Mouse (Mus musculus) neural tube, embryonic 13.5 days (tissue): ENCODE results near the gene Vipr1. TPM values are rescaled to one million over a fixed set of nuclear protein-coding genes. Genes with fewer than 3 reads are reported as not detected.

ENCODE experiments used
- ATAC-seq: fragments of 200-750 bp; cut with Nextera tagmentation; 2 replicates; pipeline ENCODE4 v1.8.0; 2017; ENCODE audit warnings: low read depth, mild to moderate bottlenecking, moderate TSS enrichment, moderate library complexity
- H3K27ac ChIP-seq: fragments of 300-500 bp; sonication (generic); replicated peaks from 2 replicates; pipeline ENCODE4 v1.5.1; 2015; ENCODE audit warnings: moderate library complexity, mild to moderate bottlenecking, inconsistent platforms
- H3K27me3 ChIP-seq: fragments of 300-500 bp; sonication (generic); 2 replicates; pipeline ENCODE4 v1.6.1; 2015; ENCODE audit warnings: mild to moderate bottlenecking, inconsistent platforms
- H3K36me3 ChIP-seq: fragments of 300-500 bp; sonication (generic); 2 replicates; pipeline ENCODE4 v1.6.1; 2015; ENCODE audit warnings: mild to moderate bottlenecking, inconsistent platforms
- H3K4me1 ChIP-seq: fragments of 300-500 bp; sonication (generic); replicated peaks from 2 replicates; pipeline ENCODE4 v1.6.1; 2015; ENCODE audit warnings: inconsistent platforms
- H3K4me2 ChIP-seq: fragments of 300-500 bp; sonication (generic); 2 replicates; pipeline ENCODE4 v1.6.1; 2015; ENCODE audit warnings: inconsistent platforms, mild to moderate bottlenecking, moderate library complexity
- H3K4me3 ChIP-seq: fragments of 300-500 bp; sonication (generic); 2 replicates; pipeline ENCODE4 v1.5.1; 2015; ENCODE audit warnings: mild to moderate bottlenecking, inconsistent platforms
- H3K9ac ChIP-seq: fragments of 300-500 bp; sonication (generic); 2 replicates; pipeline ENCODE4 v1.6.1; 2015; ENCODE audit warnings: moderate library complexity, mild to moderate bottlenecking, inconsistent platforms
- H3K9me3 ChIP-seq: fragments of 300-500 bp; sonication (generic); 2 replicates; pipeline ENCODE4 v1.6.1; 2016; ENCODE audit warnings: inconsistent platforms
- WGBS: fragments of 180-500 bp; shearing (Covaris S2); methylation state at CpG from one replicate; pipeline ENCODE4 v1.1.7; 2015; 5-methylcytosine and 5-hydroxymethylcytosine counted together
- polyA plus RNA-seq: library from polyadenylated mRNA; unstranded; fragments of >200 nt; fragmentation: Nextera tagmentation; extraction: Ambion mirVana; gene quantifications from 2 replicates; pipeline ENCODE4 v1.2.1, GENCODE M21; 2015

Vipr1 gene
- polyA plus RNA-seq, 1 experiment from 2014 or later: 0.25 TPM

DNA sequence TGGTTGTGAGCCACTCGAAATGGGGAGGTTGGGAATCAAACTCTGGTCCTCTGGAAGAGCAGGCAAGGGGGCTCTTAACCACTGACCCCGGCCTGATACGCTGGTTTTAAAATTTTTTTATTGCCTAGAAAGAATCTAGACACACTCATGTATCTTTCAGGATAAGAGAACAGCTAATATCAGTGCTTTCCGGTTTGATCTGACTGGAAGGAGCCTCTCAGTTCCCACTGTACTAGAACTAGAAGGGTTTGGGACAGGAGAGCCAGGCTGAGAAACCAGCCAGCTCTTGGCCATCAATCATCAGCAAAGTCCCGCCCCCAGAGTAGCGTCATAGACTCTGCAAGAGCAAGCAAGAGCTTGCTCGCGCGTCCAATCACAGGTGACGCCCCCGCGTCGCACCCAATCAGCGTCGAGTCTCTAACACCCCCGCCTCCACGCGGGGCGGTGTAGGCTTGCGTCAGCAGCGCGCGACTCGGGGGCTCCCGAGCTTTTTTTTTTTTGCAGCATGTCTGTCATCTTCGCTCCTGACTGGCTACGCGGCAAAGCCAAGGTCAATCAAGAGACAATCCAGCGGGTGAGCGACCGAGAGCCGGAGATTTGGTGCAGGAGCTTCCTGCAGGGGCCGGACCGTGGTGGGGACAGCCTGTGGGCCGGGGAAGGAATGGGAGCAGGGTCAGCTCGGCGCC is 67.5 kb downstream of the Vipr1 start, which contains the start of gene Ss18l2:
Gene Ss18l2, plus strand, starts transcription at position 432 of the 686 bp plus-strand sequence.
- H3K27ac ChIP-seq: peak within 1 kb of the TSS; percentile 92
- peaks cover 33% of the 10 kb centered on the region for H3K4me1 ChIP-seq
- ATAC-seq: peak; percentile 99
- no peaks in the 10 kb centered on the region for H3K9me3 ChIP-seq
- H3K4me2 ChIP-seq: peak within 1 kb of the TSS; percentile 89
- WGBS: 5% methylated on average over 37 of the region's 37 CpGs
- peaks cover 16% of the 10 kb centered on the region for H3K36me3 ChIP-seq
- H3K9ac ChIP-seq: peak within 1 kb of the TSS; percentile 91
- H3K27me3 ChIP-seq: no peaks in the 10 kb centered on the region; the same call in 1 of the 2 replicates
- H3K4me3 ChIP-seq: peak within 1 kb of the TSS; percentile 79

DNA sequence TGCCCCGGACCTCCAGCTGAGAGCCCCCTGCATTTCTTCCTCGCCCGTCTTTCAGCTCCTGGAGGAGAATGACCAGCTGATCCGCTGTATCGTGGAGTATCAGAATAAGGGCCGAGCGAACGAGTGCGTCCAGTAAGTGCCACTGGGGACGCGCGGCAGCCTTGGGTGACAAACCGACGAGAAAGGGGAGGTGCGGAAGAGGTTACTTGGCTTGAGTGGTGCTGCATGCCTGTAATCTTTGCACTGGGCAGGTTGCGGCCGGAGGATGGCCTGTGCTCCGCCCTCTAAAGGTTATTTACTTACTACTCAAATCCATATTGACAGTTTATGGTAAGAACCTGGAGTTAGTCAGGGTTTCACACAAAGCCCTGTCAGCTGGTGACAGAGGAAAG is 68.1 kb downstream of the Vipr1 start:
- peak overlapping the region; percentile 91 for H3K9ac ChIP-seq
- 0 out of 2 replicates have a peak, but pooled peaks have one; percentile 9 for ATAC-seq
- no peaks in the 10 kb centered on the region for H3K9me3 ChIP-seq
- peaks cover 16% of the 10 kb centered on the region for H3K36me3 ChIP-seq
- peak overlapping the region; percentile 92 for H3K27ac ChIP-seq
- WGBS: under 1% methylated on average over 18 of the region's 18 CpGs
- peak overlapping the region; percentile 79 for H3K4me3 ChIP-seq
- no peaks in the 10 kb centered on the region; the same call in 1 of the 2 replicates for H3K27me3 ChIP-seq
- peak overlapping the region; percentile 89 for H3K4me2 ChIP-seq
- peaks cover 28% of the 10 kb centered on the region for H3K4me1 ChIP-seq

DNA sequence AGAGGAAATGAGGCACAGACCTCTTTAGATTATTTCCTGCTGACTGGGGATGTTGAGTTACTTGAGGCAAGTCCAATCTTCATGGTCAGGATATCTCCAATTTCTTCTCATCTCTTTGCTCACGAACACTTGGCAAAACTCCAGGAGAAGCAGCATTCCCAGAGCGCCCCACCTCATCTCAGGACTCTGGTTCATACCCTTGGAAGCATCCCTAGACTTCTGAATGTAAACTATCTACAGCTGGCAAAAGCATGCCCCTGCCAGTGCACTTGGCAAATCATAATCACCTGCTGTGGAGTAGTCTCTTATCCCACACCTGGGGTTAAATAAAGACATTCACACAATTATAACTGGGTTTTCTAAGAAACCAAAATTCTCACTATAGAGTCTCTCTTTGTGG is 74.5 kb downstream of the Vipr1 start:
- WGBS: 92% methylated on average over 2 of the region's 2 CpGs
- Histone ChIP-seq H3K4me2 (no peak overlapping the region), H3K9ac (no peak overlapping the region)

DNA sequence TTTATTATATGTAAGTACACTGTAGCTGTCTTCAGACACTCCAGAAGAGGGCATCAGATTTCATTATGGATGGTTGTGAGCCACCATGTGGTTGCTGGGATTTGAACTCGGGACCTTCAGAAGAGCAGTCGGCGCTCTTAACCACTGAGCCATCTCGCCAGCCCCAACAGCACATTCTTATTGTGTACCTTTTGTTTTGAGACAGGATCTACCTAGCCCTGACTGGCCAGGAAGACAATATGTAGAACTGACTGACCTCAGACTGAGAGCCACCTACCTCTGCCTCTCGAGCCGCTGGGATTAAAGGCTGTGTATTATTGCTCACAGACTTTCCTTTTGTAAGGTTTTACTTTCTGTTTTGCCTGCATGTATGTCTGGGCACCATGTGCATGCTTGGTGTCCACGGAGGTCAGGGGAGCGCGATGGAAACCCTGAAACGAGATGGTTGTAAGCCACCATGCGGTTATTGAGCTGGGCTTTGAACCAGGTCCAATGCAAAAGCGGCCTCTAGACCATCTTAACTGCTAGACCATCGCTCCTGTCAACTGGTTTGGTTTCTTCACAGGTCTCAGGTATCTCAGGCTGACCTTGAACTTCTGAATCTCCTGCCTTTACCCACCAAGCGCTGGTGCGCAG is 75.7 kb downstream of the Vipr1 start:
- Histone ChIP-seq H3K4me1 (peaks cover 23% of the 10 kb centered on the region), H3K4me3 (peak overlapping the region; percentile 93), H3K9me3 (no peaks in the 10 kb centered on the region), H3K9ac (peak overlapping the region; percentile 79), H3K27ac (peak overlapping the region; percentile 97), H3K27me3 (no peaks in the 10 kb centered on the region), H3K36me3 (peaks cover 9% of the 10 kb centered on the region), H3K4me2 (peak overlapping the region; percentile 62)
- WGBS: 71% methylated on average over 15 of the region's 15 CpGs
- peak; percentile 1; the same call in 1 of the 2 replicates for ATAC-seq

More for the DNA sequence above, 74.5 kb downstream of the Vipr1 start:
- no peaks in the 10 kb centered on the region for H3K9me3 ChIP-seq
- no peak overlapping the region for H3K27ac ChIP-seq
- peaks cover 29% of the 10 kb centered on the region for H3K4me1 ChIP-seq
- H3K36me3 ChIP-seq: peaks cover 20% of the 10 kb centered on the region
- H3K27me3 ChIP-seq: no peaks in the 10 kb centered on the region
- H3K4me3 ChIP-seq: no peak overlapping the region
- no peak for ATAC-seq

DNA sequence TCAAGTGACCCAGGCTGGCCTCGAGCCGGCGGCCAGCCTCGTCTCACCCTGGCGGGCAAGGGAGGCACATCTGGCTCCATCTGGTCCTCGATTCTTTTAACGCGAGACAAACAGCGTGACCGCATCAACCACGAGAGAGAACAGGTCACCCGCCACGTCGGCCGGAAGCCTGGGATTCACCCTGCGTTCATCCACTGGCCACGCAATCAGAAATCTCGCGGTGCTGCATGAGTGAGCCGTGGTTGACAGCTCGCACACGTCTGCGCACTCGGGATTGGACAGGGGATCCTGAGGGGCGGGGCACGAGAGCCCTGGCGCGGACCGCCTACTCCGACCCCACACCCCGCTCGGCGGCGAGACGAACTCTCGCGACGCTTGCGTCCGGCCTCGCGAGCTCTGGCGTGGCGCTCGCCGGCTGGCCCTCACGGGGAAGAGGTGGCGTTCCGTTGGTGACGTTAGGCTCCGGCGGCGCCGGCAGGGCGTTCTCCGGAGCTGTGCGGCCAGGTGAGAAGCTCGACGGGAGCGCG is 76.3 kb downstream of the Vipr1 start, which contains the start of gene Nktr:
Gene Nktr, plus strand, starts transcription at position 378 of the 527 bp plus-strand sequence.
- no peaks in the 10 kb centered on the region for H3K27me3 ChIP-seq
- peak within 1 kb of the TSS; percentile 97 for H3K27ac ChIP-seq
- under 1% methylated on average over 47 of the region's 61 CpGs for WGBS
- ATAC-seq: peak; percentile 99
- H3K36me3 ChIP-seq: peaks cover 5% of the 10 kb centered on the region
- H3K4me1 ChIP-seq: peaks cover 23% of the 10 kb centered on the region
- peak within 1 kb of the TSS; percentile 93 for H3K4me3 ChIP-seq
- H3K9ac ChIP-seq: peak within 1 kb of the TSS; percentile 97
- H3K4me2 ChIP-seq: peak within 1 kb of the TSS; percentile 97
- H3K9me3 ChIP-seq: no peaks in the 10 kb centered on the region

DNA sequence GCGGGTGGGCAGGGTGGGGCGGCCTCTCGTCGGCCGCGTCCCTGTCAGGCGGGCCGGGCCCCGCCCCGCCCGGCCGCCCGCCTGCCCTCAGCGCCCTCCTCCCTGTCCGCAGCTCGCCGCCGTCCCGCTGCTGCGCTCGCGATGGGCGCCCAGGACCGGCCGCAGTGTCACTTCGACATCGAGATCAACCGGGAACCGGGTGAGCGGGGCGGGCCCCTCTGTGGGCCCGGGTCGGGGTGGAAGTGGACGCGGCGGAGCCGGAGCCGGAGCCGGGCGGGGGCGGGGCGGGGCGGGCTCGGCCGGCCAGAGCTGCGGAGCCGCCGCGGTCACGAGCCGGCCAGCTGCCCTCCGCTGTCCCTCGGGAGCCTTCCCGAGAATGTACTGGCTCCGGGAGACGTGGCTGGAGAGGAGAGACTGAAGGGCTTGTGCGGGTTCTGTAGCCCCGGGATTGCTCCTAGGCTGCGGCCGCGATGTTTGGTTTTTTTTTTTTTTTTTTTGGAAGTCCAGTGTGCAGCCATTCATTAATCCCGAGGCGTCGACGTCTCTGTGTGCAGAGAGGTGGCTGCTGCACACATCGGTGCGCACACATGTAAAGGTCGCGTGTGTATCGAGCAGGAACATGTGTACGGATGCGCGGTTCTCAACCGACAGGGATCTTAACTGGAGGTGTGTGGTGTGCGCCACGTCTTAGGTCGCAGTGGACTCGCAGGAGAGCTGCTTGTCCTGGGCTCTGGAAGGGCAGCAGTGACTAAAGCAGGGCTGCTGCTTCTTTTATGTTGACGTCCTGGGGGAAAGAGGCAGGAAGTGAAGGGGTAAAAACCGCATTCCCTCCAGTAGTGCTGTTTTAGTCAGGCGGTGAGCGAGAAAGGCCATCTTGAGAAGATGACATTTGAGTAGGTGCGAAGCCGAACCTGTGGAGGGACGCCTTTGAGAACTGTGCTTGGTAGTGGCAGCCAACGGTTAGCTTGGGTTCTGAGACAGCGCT is 77.1 kb downstream of the Vipr1 start:
- Histone ChIP-seq H3K4me1 (peaks cover 23% of the 10 kb centered on the region), H3K9ac (peak overlapping the region; percentile 97), H3K4me2 (peak overlapping the region; percentile 97), H3K27me3 (no peaks in the 10 kb centered on the region), H3K4me3 (peak overlapping the region; percentile 93), H3K36me3 (peaks cover 5% of the 10 kb centered on the region), H3K27ac (peak overlapping the region; percentile 97), H3K9me3 (no peaks in the 10 kb centered on the region)
- 1% methylated on average over 62 of the region's 87 CpGs for WGBS
- ATAC-seq: peak; percentile 66

Other genes starting within 250 kb of the Vipr1 start
- gene Cck, start 147.0 kb upstream of the Vipr1 start, polyA plus RNA-seq: 7.9 and 11.2 TPM in 2 replicates
- gene Lyzl4, start 620 bp upstream of the Vipr1 start, polyA plus RNA-seq: not detected in 2 replicates
- 22.7 and 25.2 TPM in 2 replicates for gene Sec22c, start 62.8 kb downstream of the Vipr1 start, polyA plus RNA-seq
- gene Ss18l2, start 67.6 kb downstream of the Vipr1 start, polyA plus RNA-seq: 162 and 189 TPM in 2 replicates
- gene Nktr, start 76.5 kb downstream of the Vipr1 start, polyA plus RNA-seq: 56.5 and 58.6 TPM in 2 replicates
- 18.2 and 19.2 TPM in 2 replicates for gene Zfp651, start 116.6 kb downstream of the Vipr1 start, polyA plus RNA-seq
- 0.95 and 2.0 TPM in 2 replicates for gene Klhl40, start 134.9 kb downstream of the Vipr1 start, polyA plus RNA-seq
- gene Hhatl, start 149.8 kb downstream of the Vipr1 start, polyA plus RNA-seq: 0.10 and 0.37 TPM in 2 replicates
- 2.8 and 3.0 TPM in 2 replicates for gene Ccdc13, start 196.7 kb downstream of the Vipr1 start, polyA plus RNA-seq
- 129 and 150 TPM in 2 replicates for gene Higd1a, start 215.6 kb downstream of the Vipr1 start, polyA plus RNA-seq